Mouse (Mus musculus) C2C12 (cell line): ENCODE results near the gene Kif26b. TPM values are rescaled to one million over a fixed set of nuclear protein-coding genes. Genes with fewer than 3 reads are reported as not detected.

Source experiments
- H3K27me3 ChIP-seq: one replicate; pipeline ENCODE4 v1.6.1; 2011; ENCODE audit not compliant: control insufficient read depth, insufficient read depth, insufficient read length
- H3K36me3 ChIP-seq: one replicate; pipeline ENCODE4 v1.6.1; 2011; ENCODE audit not compliant: control insufficient read depth, insufficient read depth
- H3K4me3 ChIP-seq: one replicate; pipeline ENCODE4 v1.5.1; 2011; ENCODE audit warnings: mild to moderate bottlenecking, control low read depth; ENCODE audit not compliant: poor library complexity, insufficient read depth, severe bottlenecking
- H3K79me2 ChIP-seq: one replicate; pipeline ENCODE4 v1.6.1; 2011; ENCODE audit not compliant: control insufficient read depth, insufficient read depth
- H3K79me3 ChIP-seq: one replicate; pipeline ENCODE4 v1.6.1; 2011; ENCODE audit warnings: low read depth, control low read depth
- H3ac ChIP-seq: one replicate; pipeline ENCODE3; 2011; ENCODE audit warnings: low read depth; ENCODE audit not compliant: control insufficient read depth, insufficient read length
- CEBPB ChIP-seq: IDR thresholded peaks from one replicate; pipeline ENCODE4 v1.6.1; 2011; ENCODE audit warnings: low read depth, mild to moderate bottlenecking, control low read depth, moderate library complexity
- CTCF ChIP-seq: IDR thresholded peaks from one replicate; pipeline ENCODE4 v1.5.1; 2011; ENCODE audit not compliant: control insufficient read depth, insufficient read depth, insufficient read length
- FOSL1 ChIP-seq: IDR thresholded peaks from one replicate; pipeline ENCODE4 v1.8.0; 2011; ENCODE audit warnings: mild to moderate bottlenecking, low read length; ENCODE audit not compliant: poor library complexity, insufficient read depth, severe bottlenecking
- MAX ChIP-seq: IDR thresholded peaks from one replicate; pipeline ENCODE4 v1.6.1; 2011; ENCODE audit warnings: mild to moderate bottlenecking, control low read depth
- MYOD1 ChIP-seq: IDR thresholded peaks from one replicate; pipeline ENCODE4 v1.6.1; 2011; ENCODE audit warnings: low read depth; ENCODE audit not compliant: control insufficient read depth, insufficient read length
- MYOG ChIP-seq: IDR thresholded peaks from one replicate; pipeline ENCODE4 v1.6.1; 2011; ENCODE audit not compliant: control insufficient read depth, insufficient read length; ENCODE audit errors: extremely low read depth
- USF1 ChIP-seq: IDR thresholded peaks from one replicate; pipeline ENCODE4 v1.6.1; 2011; ENCODE audit warnings: low read depth, mild to moderate bottlenecking, control low read depth, moderate library complexity
- polyA plus RNA-seq: library from polyadenylated mRNA; unstranded; fragments of >200 nt; fragmentation: generic; extraction: Trizol; gene quantifications from one replicate; pipeline ENCODE4 v1.2.1, GENCODE M21; 2012; ENCODE audit warnings: missing spikeins

Kif26b gene
- polyA plus RNA-seq, 1 experiment, result 1.8 TPM

- H3K79me3 ChIP-seq, result no peaks in the 10 kb centered on the region
- no peak for TF ChIP-seq FOSL1
- TF ChIP-seq MYOG, result no peak
- no peak for TF ChIP-seq CTCF
- TF ChIP-seq MYOD1, result no peak
- TF ChIP-seq MAX, result no peak
- TF ChIP-seq CEBPB, result no peak
- no peak for TF ChIP-seq USF1
Measured at GRCm38 (mm10) chr1:178644954-178645353, 116.0 kb downstream of the Kif26b start.

GRCm38 (mm10) chr1:178646589-178646988, 117.7 kb downstream of the Kif26b start:
- H3K79me3 ChIP-seq, result no peaks in the 10 kb centered on the region
- H3ac ChIP-seq, result no peak overlapping the region
- no peaks in the 10 kb centered on the region for H3K36me3 ChIP-seq
- H3K79me2 ChIP-seq, result no peaks in the 10 kb centered on the region
- TF ChIP-seq MYOG (no peak), CEBPB (no peak), MYOD1 (no peak), USF1 (no peak), FOSL1 (no peak), MAX (no peak), CTCF (no peak)
- H3K4me3 ChIP-seq, result no peak overlapping the region
- H3K27me3 ChIP-seq, result no peaks in the 10 kb centered on the region

More at GRCm38 (mm10) chr1:178644954-178645353, 116.0 kb downstream of the Kif26b start:
- H3K4me3 ChIP-seq, result no peak overlapping the region
- no peaks in the 10 kb centered on the region for H3K27me3 ChIP-seq
- H3K36me3 ChIP-seq, result no peaks in the 10 kb centered on the region
- H3K79me2 ChIP-seq, result no peaks in the 10 kb centered on the region
- H3ac ChIP-seq, result no peak overlapping the region

- Histone ChIP-seq H3ac (no peak overlapping the region), H3K36me3 (no peaks in the 10 kb centered on the region), H3K27me3 (no peaks in the 10 kb centered on the region), H3K4me3 (no peak overlapping the region), H3K79me2 (no peaks in the 10 kb centered on the region), H3K79me3 (no peaks in the 10 kb centered on the region)
- no peak for TF ChIP-seq CTCF
- TF ChIP-seq USF1, result peak; percentile 91
- TF ChIP-seq MAX, result no peak
Measured at GRCm38 (mm10) chr1:178655525-178655924, 126.6 kb downstream of the Kif26b start.

GRCm38 (mm10) chr1:178661035-178661434, 132.1 kb downstream of the Kif26b start:
- Histone ChIP-seq H3K36me3 (no peaks in the 10 kb centered on the region), H3K79me3 (no peaks in the 10 kb centered on the region), H3ac (no peak overlapping the region), H3K27me3 (no peaks in the 10 kb centered on the region), H3K79me2 (no peaks in the 10 kb centered on the region), H3K4me3 (no peak overlapping the region)
- TF ChIP-seq USF1 (no peak), CTCF (no peak)

GRCm38 (mm10) chr1:178661556-178661955, 132.6 kb downstream of the Kif26b start:
- Histone ChIP-seq H3K79me3 (no peaks in the 10 kb centered on the region), H3K79me2 (no peaks in the 10 kb centered on the region), H3K27me3 (no peaks in the 10 kb centered on the region), H3ac (no peak overlapping the region), H3K4me3 (no peak overlapping the region), H3K36me3 (no peaks in the 10 kb centered on the region)
- TF ChIP-seq FOSL1, result no peak
- TF ChIP-seq USF1, result no peak
- no peak for TF ChIP-seq CTCF
- TF ChIP-seq MYOD1, result no peak
- TF ChIP-seq MAX, result no peak
- TF ChIP-seq MYOG, result no peak
- no peak for TF ChIP-seq CEBPB

DNA sequence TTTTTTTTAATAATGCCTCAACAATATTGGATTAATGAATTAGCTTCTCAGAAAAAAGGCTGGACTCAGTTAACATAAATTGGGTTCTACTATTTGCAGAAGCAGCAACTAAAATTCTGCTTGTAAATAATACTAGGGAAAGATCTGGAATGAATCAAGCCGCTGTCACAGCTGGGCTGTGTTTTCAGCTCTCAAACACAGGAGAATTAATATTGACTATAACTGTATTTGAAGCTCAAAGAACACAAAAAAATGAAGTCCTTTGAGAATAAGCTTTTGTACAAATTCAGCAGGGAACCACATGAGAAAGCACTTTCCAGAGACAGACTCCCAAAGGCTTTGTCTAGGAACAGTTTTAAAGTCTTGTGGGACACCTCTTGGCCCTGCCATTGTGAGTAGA, 134.6 kb downstream of the Kif26b start:
- Histone ChIP-seq H3ac (no peak overlapping the region), H3K79me3 (no peaks in the 10 kb centered on the region), H3K79me2 (no peaks in the 10 kb centered on the region), H3K27me3 (no peaks in the 10 kb centered on the region), H3K4me3 (no peak overlapping the region), H3K36me3 (no peaks in the 10 kb centered on the region)
- TF ChIP-seq CEBPB, result no peak
- no peak for TF ChIP-seq MYOD1
- no peak for TF ChIP-seq MAX
- TF ChIP-seq FOSL1, result no peak
- no peak for TF ChIP-seq CTCF
